Mouse (Mus musculus) intestine, embryonic 16.5 days (tissue): ENCODE measurements around the gene Ccdc162. TPM values are rescaled to one million over a fixed set of nuclear protein-coding genes. Genes with fewer than 3 reads are reported as not detected.
A peak's percentile ranks its signal among the peaks of the same experiment; 100 is the strongest.

ENCODE experiments used
- ATAC-seq: fragments of 200-750 bp; cut with Nextera tagmentation; 2 replicates; pipeline ENCODE4 v1.8.0; 2017; ENCODE audit warnings: moderate TSS enrichment, moderate library complexity
- H3K27ac ChIP-seq: fragments of 300-500 bp; sonication (generic); 2 replicates; pipeline ENCODE4 v1.5.1; 2014; ENCODE audit warnings: mild to moderate bottlenecking, low read length
- H3K27me3 ChIP-seq: fragments of 300-500 bp; sonication (generic); replicated peaks from 2 replicates; pipeline ENCODE4 v1.6.1; 2014; ENCODE audit warnings: low read length, control low read depth, mixed read lengths; ENCODE audit not compliant: control insufficient read depth, insufficient read depth
- H3K36me3 ChIP-seq: fragments of 300-500 bp; sonication (generic); 2 replicates; pipeline ENCODE4 v1.6.1; 2014; ENCODE audit warnings: low read length, control low read depth; ENCODE audit not compliant: control insufficient read depth, insufficient read depth
- H3K4me1 ChIP-seq: fragments of 300-500 bp; sonication (generic); 2 replicates; pipeline ENCODE4 v1.6.1; 2014; ENCODE audit warnings: low read length, control low read depth, mixed read lengths; ENCODE audit not compliant: control insufficient read depth, insufficient read depth
- H3K4me2 ChIP-seq: fragments of 300-500 bp; sonication (generic); 2 replicates; pipeline ENCODE4 v1.6.1; 2014; ENCODE audit warnings: low read depth, low read length, control low read depth
- H3K4me3 ChIP-seq: fragments of 300-500 bp; sonication (generic); 2 replicates; pipeline ENCODE4 v1.5.1; 2014; ENCODE audit warnings: mild to moderate bottlenecking, low read length
- H3K9ac ChIP-seq: fragments of 300-500 bp; sonication (generic); 2 replicates; pipeline ENCODE4 v1.6.1; 2014; ENCODE audit warnings: low read depth, low read length
- H3K9me3 ChIP-seq: fragments of 300-500 bp; sonication (generic); 2 replicates; pipeline ENCODE4 v1.6.1; 2016; ENCODE audit warnings: low read length, control low read depth; ENCODE audit not compliant: control insufficient read depth
- WGBS: fragments of 180-500 bp; shearing (Covaris S2); extraction: QIAGEN DNeasy Blood & Tissue Kit; methylation state at CpG from one replicate; pipeline ENCODE4 v1.1.7; 2014; 5-methylcytosine and 5-hydroxymethylcytosine counted together
- polyA plus RNA-seq: library from polyadenylated mRNA; unstranded; fragments of >200 nt; fragmentation: Nextera tagmentation; extraction: Ambion mirVana; gene quantifications from 2 replicates; pipeline ENCODE4 v1.2.1, GENCODE M21; 2015

The Ccdc162 gene
- polyA plus RNA-seq, 1 experiment from 2014 or later, result 1.0 TPM

DNA sequence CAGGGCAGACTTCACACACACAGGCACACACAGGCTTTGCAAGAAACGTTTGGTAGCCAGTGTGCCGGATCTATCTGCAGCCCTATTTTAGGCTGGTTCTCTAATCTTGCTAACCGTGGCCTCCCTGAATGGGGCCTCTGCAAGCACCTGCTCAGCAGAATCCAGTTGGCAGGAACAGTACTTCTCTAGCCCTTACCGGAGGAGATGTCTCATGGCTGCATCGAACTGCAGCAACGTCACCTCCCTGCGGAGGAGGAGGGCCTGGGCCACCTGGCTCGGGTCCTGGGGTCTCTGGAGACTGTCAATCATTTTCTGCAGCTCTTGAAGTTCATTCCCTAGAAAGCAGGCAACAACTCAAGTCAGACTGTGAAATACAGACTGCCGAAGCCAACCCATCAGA, 118.2 kb downstream of the Ccdc162 start:
- Histone ChIP-seq H3K4me2 (no peak overlapping the region; the same call in 1 of the 2 replicates), H3K36me3 (no peaks in the 10 kb centered on the region), H3K9me3 (no peaks in the 10 kb centered on the region), H3K27me3 (no peaks in the 10 kb centered on the region), H3K4me3 (no peak overlapping the region), H3K9ac (no peak overlapping the region), H3K4me1 (peaks cover 3% of the 10 kb centered on the region; the same call in 1 of the 2 replicates), H3K27ac (no peak overlapping the region)
- 50% methylated on average over 9 of the region's 9 CpGs for WGBS
- no peak for ATAC-seq

DNA sequence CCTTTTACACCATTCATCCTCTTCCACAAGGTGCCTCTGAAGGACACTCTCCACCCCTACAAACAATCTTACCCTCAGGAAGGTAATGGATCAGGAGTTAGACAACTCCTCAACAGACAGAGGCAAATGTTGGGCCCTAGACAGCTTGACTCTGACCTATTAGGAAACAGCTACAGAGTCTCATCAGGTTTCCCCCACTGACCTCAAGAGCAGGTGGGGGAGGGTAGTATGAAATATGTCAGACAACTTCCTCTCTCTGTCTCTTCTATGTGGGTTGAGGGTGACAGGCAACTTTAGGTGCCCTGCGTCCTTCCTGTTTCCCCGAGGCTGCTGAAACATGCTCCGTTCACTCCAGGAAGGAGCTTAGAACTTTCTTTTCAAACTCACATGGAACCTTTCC, 120.9 kb downstream of the Ccdc162 start:
- no peak for ATAC-seq
- no peak overlapping the region for H3K4me3 ChIP-seq
- H3K36me3 ChIP-seq, result no peaks in the 10 kb centered on the region
- H3K4me1 ChIP-seq, result peaks cover 3% of the 10 kb centered on the region; the same call in 1 of the 2 replicates
- no peaks in the 10 kb centered on the region for H3K27me3 ChIP-seq
- no peak overlapping the region for H3K4me2 ChIP-seq
- H3K9me3 ChIP-seq, result no peaks in the 10 kb centered on the region
- H3K9ac ChIP-seq, result no peak overlapping the region
- H3K27ac ChIP-seq, result no peak overlapping the region
- 66% methylated on average over 3 of the region's 3 CpGs for WGBS

DNA sequence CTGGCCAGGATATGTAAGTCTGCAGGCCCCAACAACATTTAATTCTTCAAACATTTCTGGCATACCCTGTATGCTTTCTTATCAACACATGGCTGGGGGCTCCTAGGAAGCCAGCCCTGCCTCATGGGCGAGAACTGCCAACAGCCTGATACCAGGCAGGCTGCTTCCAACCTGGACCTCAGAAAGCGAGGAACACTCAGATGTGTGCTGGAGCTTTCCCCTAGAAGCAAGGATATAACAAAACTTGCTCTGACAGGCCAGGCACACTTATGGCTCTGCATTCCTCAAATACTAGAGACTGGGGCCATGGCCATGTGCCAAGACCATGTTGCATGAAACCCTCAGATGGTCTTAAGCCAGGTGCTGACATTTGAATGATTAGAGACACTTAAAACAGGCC, 121.5 kb downstream of the Ccdc162 start:
- ATAC-seq, result no peak

DNA sequence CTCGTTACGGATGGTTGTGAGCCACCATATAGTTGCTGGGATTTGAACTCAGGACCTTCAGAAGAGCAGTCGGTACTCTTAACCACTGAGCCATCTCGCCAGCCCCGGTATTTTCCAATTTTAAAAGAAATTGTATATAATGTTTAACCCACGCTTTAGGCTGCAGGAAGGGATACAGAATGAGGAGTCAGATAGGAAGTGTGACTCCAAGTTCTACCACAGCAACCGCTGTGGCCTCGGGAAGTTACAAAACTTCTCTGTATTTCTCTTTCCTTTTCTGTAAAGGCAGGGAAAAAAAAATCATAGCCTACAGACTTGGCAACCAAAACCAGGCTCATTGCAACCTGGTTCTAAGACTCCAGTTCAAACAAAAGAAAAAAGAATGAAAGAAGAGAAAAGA, 122.0 kb downstream of the Ccdc162 start:
- no peaks in the 10 kb centered on the region for H3K27me3 ChIP-seq
- H3K4me3 ChIP-seq, result no peak overlapping the region
- no peak overlapping the region for H3K27ac ChIP-seq
- no peaks in the 10 kb centered on the region for H3K36me3 ChIP-seq
- no peak overlapping the region for H3K4me2 ChIP-seq
- ATAC-seq, result no peak
- 86% methylated on average over 8 of the region's 8 CpGs for WGBS
- H3K4me1 ChIP-seq, result peaks cover 3% of the 10 kb centered on the region; the same call in 1 of the 2 replicates
- H3K9me3 ChIP-seq, result no peaks in the 10 kb centered on the region
- H3K9ac ChIP-seq, result no peak overlapping the region

More for the DNA sequence above, 121.5 kb downstream of the Ccdc162 start:
- Histone ChIP-seq H3K4me1 (peaks cover 3% of the 10 kb centered on the region; the same call in 1 of the 2 replicates), H3K4me2 (no peak overlapping the region), H3K36me3 (no peaks in the 10 kb centered on the region), H3K9me3 (no peaks in the 10 kb centered on the region), H3K9ac (no peak overlapping the region), H3K4me3 (no peak overlapping the region), H3K27ac (no peak overlapping the region), H3K27me3 (no peaks in the 10 kb centered on the region)
- whole genome bisulfite sequencing, result 45% methylated on average over 2 of the region's 2 CpGs

DNA sequence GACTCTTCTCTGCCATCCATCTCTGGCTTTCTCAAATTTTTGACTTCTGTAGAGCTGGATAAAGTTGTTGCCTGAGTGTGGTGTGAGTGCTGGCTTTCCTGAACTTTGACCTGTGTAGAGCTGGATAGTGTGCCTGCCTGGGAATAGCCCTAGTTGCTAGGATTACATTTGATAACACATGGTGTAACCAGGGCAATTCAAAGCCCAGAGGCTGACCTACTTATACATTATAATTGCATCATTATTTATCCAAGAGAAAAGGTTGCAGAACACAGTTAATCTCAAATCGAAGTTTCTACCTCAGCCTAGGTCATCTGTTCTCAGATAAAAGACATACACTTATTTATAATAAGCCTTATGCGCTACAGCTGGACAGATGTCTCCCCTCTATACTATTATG, 127.8 kb downstream of the Ccdc162 start:
- WGBS, result 79% methylated on average over 2 of the region's 2 CpGs
- H3K4me3 ChIP-seq, result no peak overlapping the region
- H3K9me3 ChIP-seq, result no peaks in the 10 kb centered on the region
- H3K36me3 ChIP-seq, result no peaks in the 10 kb centered on the region
- H3K27ac ChIP-seq, result no peak overlapping the region
- no peak overlapping the region for H3K9ac ChIP-seq
- peak; percentile 80; the same call in 1 of the 2 replicates for ATAC-seq
- H3K27me3 ChIP-seq, result no peaks in the 10 kb centered on the region
- H3K4me2 ChIP-seq, result no peak overlapping the region
- peaks cover 11% of the 10 kb centered on the region for H3K4me1 ChIP-seq

DNA sequence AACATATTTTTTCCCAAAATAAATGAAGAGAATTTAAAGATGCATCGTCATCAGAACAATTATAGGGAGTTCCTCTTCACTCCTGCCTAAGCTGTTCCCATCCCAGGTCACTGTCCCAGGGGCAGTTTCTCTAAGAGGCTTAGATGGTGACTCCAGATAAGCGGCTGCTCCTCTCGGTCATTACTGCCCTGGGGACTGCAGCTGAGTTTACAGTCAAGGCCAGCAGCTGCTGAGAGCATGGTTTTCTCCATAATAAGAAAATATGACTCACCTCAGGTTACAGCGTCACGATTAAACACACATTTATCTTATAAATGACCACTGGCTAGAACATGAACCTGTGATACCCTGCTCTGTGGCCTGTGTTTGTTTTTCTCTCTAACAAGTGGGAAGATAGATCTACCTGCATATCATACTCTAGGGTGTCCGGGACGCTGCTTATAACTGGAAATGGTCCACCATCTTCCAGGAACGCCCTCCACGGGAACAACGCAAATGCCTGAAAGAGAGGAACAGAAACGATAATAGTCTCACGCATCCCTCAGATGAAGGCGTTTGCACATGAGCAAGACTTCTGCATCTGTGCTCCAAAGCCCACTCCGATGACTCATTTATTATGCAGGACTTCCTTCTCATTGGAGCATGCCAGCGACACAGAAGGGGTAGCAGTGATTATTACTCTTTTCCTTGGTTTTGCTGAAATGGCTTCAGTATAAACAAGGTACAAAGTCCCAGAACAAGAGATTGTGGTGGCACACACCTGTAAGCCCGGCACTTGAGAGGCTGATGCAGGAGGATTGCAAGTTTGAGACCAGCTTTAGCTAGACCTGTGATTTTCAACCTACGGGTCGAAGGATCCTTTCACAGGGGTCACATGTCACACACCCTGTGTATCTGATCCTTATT, 129.2 kb downstream of the Ccdc162 start:
- no peak overlapping the region for H3K9ac ChIP-seq
- no peak overlapping the region for H3K4me3 ChIP-seq
- no peaks in the 10 kb centered on the region for H3K36me3 ChIP-seq
- peaks cover 13% of the 10 kb centered on the region for H3K4me1 ChIP-seq
- H3K27me3 ChIP-seq, result no peaks in the 10 kb centered on the region
- peak; percentile 57 for ATAC-seq
- WGBS, result 67% methylated on average over 18 of the region's 18 CpGs
- H3K27ac ChIP-seq, result no peak overlapping the region; the same call in 1 of the 2 replicates
- H3K9me3 ChIP-seq, result no peaks in the 10 kb centered on the region
- H3K4me2 ChIP-seq, result no peak overlapping the region

DNA sequence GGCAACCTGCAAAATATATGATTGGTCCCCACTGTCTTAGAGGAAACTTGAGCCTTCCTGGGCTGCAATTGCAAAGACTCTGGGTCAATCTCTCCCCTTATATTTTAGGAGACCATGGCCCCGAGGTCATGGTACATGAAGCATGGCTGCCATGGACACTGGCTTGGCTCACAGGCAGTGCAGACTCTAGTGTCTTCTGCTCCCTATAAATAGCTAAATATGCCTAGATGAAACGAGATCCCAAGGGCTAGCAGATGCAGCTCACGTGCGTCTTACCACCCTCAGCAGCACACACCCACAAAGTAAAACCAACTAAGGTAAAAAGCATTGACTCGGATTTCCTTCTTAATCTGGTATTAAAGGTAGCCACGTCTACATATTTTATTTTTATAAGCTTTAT, 133.1 kb downstream of the Ccdc162 start:
- no peaks in the 10 kb centered on the region for H3K9me3 ChIP-seq
- WGBS, result 70% methylated on average over 6 of the region's 6 CpGs
- H3K27me3 ChIP-seq, result no peaks in the 10 kb centered on the region
- peak overlapping the region; percentile 29; the same call in 1 of the 2 replicates for H3K27ac ChIP-seq
- no peak overlapping the region for H3K4me2 ChIP-seq
- H3K4me3 ChIP-seq, result no peak overlapping the region
- no peak for ATAC-seq
- no peaks in the 10 kb centered on the region for H3K36me3 ChIP-seq
- H3K4me1 ChIP-seq, result peaks cover 13% of the 10 kb centered on the region
- H3K9ac ChIP-seq, result peak overlapping the region; percentile 8; the same call in 1 of the 2 replicates

DNA sequence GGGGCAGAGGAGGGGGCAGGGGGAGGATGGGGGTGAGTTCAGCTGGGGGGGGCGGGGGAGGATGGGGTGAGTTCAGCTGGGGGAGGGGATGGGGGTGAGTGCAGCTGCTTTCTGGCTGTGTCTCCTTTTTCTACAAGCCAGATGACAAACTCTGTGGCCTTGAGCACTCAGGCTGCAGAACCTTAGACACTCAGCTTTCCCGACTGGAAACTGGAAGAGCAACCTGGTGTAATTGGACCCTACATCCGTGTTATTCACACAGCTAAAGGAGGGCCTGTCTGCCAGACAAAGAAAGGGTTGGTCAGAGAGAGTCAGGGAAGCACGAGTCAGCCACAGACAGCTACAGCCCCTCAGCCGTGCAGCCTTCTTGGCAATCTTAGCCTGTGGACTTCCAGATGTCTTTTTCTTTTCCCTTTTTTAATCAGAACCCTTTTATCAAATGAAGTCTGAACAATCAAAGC, 133.5 kb downstream of the Ccdc162 start:
- Histone ChIP-seq H3K9me3 (no peaks in the 10 kb centered on the region), H3K27ac (peak overlapping the region; percentile 29; the same call in 1 of the 2 replicates), H3K36me3 (no peaks in the 10 kb centered on the region), H3K4me3 (no peak overlapping the region), H3K4me1 (peaks cover 11% of the 10 kb centered on the region), H3K27me3 (no peaks in the 10 kb centered on the region), H3K9ac (peak overlapping the region; percentile 8; the same call in 1 of the 2 replicates), H3K4me2 (no peak overlapping the region)
- peak; percentile 74 for ATAC-seq
- 9% methylated on average over 5 of the region's 5 CpGs for WGBS

DNA sequence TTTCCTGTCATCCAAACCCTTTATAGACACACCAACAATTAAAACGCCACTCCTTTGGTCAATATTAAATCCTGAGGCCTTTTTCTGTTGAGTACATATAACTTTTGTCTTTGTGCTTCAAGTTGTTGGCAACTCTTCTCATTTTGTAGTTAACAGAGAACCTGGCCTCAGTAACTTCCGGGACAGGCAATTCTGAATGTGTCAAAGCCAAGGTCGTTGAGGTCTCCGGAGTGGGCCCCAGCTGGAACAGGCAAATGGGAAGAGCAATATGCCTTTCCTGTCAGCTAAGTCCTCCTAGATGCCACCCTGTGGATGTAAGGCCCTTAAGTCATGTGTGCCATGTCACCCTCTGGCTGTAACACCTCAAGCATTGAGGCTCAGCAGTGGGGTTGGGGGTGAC, 136.0 kb downstream of the Ccdc162 start:
- Histone ChIP-seq H3K9me3 (no peaks in the 10 kb centered on the region), H3K4me2 (no peak overlapping the region), H3K27me3 (no peaks in the 10 kb centered on the region), H3K36me3 (no peaks in the 10 kb centered on the region), H3K9ac (no peak overlapping the region), H3K4me3 (no peak overlapping the region), H3K4me1 (peaks cover 7% of the 10 kb centered on the region; the same call in 1 of the 2 replicates), H3K27ac (no peak overlapping the region)
- ATAC-seq, result no peak
- whole genome bisulfite sequencing, result 64% methylated on average over 4 of the region's 4 CpGs
